Mouse (Mus musculus) spleen, adult 2 months (tissue): ENCODE measurements around the gene Zfp131.

Experiments used
- CTCF ChIP-seq: fragments of 200-500 bp; IDR thresholded peaks from 2 replicates; pipeline ENCODE4 v1.5.1; 2011; ENCODE audit warnings: mild to moderate bottlenecking, inconsistent platforms; ENCODE audit not compliant: insufficient read depth, insufficient read length, insufficient replicate concordance; ENCODE audit errors: extremely low read depth
- POLR2A ChIP-seq: fragments of 200-500 bp; IDR thresholded peaks from 2 replicates; pipeline ENCODE4 v1.6.1; 2011; ENCODE audit warnings: low read depth, low read length, inconsistent platforms

- no peak for TF ChIP-seq CTCF
- no peak for TF ChIP-seq POLR2A
Measured at GRCm38 (mm10) chr13:119753859-119754634, 36.6 kb downstream of the Zfp131 start.
